Mouse (Mus musculus) testis, adult 2 months (tissue): ENCODE measurements at regions not wholly inside any gene's neighbourhood (a gene's known extent, or its start where the extent isn't known, plus 50 kb on each side); places are given as distances from the start of the nearest gene placed in this dataset.

ENCODE experiments used
- H3K27ac ChIP-seq: fragments of 200-500 bp; 2 replicates; pipeline ENCODE4 v1.5.1; 2012; ENCODE audit warnings: low read depth, low read length; ENCODE audit not compliant: control insufficient read depth, insufficient read depth
- H3K27me3 ChIP-seq: fragments of 200-500 bp; 2 replicates; pipeline ENCODE4 v1.6.1; 2012; ENCODE audit warnings: mild to moderate bottlenecking, low read length, moderate library complexity; ENCODE audit not compliant: control insufficient read depth, insufficient read depth
- H3K36me3 ChIP-seq: fragments of 200-500 bp; 2 replicates; pipeline ENCODE4 v1.6.1; 2012; ENCODE audit warnings: mild to moderate bottlenecking, low read length; ENCODE audit not compliant: control insufficient read depth, insufficient read depth
- H3K4me1 ChIP-seq: fragments of 200-500 bp; 2 replicates; pipeline ENCODE4 v1.6.1; 2012; ENCODE audit warnings: low read length; ENCODE audit not compliant: control insufficient read depth, insufficient read depth
- H3K4me3 ChIP-seq: fragments of 200-500 bp; 2 replicates; pipeline ENCODE4 v1.5.1; 2012; ENCODE audit warnings: low read depth, mild to moderate bottlenecking, low read length, moderate library complexity, mixed read lengths; ENCODE audit not compliant: control insufficient read depth
- CTCF ChIP-seq: fragments of 200-500 bp; IDR thresholded peaks from 2 replicates; pipeline ENCODE4 v1.5.1; 2012; ENCODE audit warnings: low read depth, mild to moderate bottlenecking, inconsistent platforms, low read length, moderate library complexity; ENCODE audit not compliant: control insufficient read depth, insufficient read depth, insufficient replicate concordance
- POLR2A ChIP-seq: fragments of 200-500 bp; IDR thresholded peaks from 2 replicates; pipeline ENCODE4 v1.6.1; 2012; ENCODE audit warnings: low read depth, mild to moderate bottlenecking, inconsistent platforms, low read length, moderate library complexity; ENCODE audit not compliant: control insufficient read depth

DNA sequence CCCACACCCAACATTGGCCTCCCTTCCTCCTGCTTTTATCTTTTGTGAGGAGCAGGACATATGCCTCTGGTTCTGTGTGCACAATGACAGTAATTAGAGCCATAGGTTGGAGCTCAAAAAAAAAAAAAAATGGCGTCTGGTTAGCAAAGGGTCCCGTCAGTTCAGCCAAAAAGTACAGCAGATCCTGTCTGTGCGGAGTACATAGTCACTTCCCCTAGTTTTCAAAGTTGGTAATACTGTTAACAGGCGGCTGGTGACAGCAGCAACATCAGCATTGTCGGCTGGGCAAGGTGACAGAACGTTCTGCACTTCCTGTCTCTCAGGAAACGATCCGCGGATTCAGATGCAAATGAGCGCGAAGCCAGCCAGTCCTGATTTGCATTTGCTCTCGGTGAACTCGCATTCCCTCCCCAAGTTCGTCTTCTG is 642.4 kb upstream of the Gm19410 start:
- H3K27me3 ChIP-seq = no peaks in the 10 kb centered on the region
- H3K4me1 ChIP-seq = no peaks in the 10 kb centered on the region
- no peaks in the 10 kb centered on the region for H3K36me3 ChIP-seq
- TF ChIP-seq CTCF = no peak
- no peak for TF ChIP-seq POLR2A
- H3K27ac ChIP-seq = no peak overlapping the region
- H3K4me3 ChIP-seq = peak overlapping the region; percentile 51

DNA sequence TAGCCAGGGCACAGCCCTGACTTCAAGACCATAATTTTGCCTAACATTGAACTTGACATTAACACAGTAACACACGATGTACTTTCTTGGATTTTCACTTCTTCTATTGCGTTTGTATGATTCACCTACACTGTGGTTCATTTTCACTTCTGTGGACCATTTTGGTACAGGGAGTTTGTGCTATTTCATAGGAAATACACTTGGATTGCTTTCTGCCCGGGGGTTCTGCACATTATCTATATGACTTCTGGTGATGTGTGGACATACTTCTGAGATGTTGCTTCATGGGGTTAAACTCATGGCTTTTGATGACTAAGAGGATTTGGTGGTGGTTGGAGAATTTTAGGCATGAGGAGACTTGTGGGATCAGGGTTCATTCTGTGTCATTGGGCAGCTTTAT is 640.4 kb upstream of the Gm19410 start:
- no peaks in the 10 kb centered on the region for H3K27me3 ChIP-seq

GRCm38 (mm10) chr8:35132281-35132680 is 633.3 kb upstream of the Gm19410 start:
- H3K4me3 ChIP-seq = no peak overlapping the region
- H3K27me3 ChIP-seq = no peaks in the 10 kb centered on the region
- H3K27ac ChIP-seq = no peak overlapping the region
- H3K4me1 ChIP-seq = no peaks in the 10 kb centered on the region
- no peaks in the 10 kb centered on the region for H3K36me3 ChIP-seq
- TF ChIP-seq CTCF (no peak), POLR2A (no peak)

More for the DNA sequence above, 640.4 kb upstream of the Gm19410 start:
- no peak overlapping the region for H3K27ac ChIP-seq
- TF ChIP-seq CTCF = no peak
- TF ChIP-seq POLR2A = no peak
- no peak overlapping the region for H3K4me3 ChIP-seq
- H3K36me3 ChIP-seq = no peaks in the 10 kb centered on the region
- no peaks in the 10 kb centered on the region for H3K4me1 ChIP-seq

DNA sequence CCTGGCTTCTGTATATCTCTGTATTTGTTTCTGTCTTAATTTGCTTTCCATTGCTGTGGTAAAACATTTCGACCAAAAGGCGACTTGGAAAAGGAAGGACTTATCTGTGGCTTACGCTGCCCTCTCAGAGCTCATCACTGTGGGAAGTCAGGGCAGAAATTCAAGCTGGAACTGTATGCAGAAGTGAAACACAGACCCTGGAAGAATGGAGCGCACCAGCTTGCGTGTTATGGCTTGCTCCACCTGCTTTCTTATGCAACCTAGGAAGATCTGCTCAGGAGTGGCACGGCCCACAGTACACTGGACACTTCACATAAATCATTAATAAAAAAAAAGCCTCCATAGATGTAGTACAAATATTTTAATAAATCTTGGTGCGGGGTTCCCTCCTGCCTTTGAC is 630.0 kb upstream of the Gm19410 start:
- Histone ChIP-seq H3K27ac (no peak overlapping the region), H3K4me1 (no peaks in the 10 kb centered on the region), H3K36me3 (no peaks in the 10 kb centered on the region), H3K27me3 (no peaks in the 10 kb centered on the region), H3K4me3 (no peak overlapping the region)
- TF ChIP-seq POLR2A = no peak
- no peak for TF ChIP-seq CTCF

DNA sequence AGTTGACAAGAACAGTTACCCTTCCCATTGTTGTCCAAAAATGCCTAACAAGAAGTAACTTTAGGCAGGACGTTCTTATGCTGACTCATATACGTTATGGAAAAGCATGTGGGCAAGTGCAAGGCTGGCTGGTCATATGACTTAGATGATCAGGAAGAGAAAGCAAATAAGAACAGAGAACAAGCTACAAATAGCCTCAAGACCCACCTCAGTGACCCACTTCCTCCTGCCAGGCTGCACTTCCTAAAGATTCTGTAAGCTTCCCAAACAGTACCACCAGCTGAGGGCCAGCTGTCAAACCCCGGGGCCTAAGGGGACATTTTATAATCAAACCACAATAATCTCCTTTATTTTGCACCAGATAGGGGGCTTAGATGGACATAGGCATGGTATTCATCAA is 628.9 kb upstream of the Gm19410 start:
- Histone ChIP-seq H3K4me3 (no peak overlapping the region), H3K27me3 (no peaks in the 10 kb centered on the region), H3K36me3 (no peaks in the 10 kb centered on the region), H3K27ac (no peak overlapping the region), H3K4me1 (no peaks in the 10 kb centered on the region)
- TF ChIP-seq POLR2A = no peak
- TF ChIP-seq CTCF = no peak

DNA sequence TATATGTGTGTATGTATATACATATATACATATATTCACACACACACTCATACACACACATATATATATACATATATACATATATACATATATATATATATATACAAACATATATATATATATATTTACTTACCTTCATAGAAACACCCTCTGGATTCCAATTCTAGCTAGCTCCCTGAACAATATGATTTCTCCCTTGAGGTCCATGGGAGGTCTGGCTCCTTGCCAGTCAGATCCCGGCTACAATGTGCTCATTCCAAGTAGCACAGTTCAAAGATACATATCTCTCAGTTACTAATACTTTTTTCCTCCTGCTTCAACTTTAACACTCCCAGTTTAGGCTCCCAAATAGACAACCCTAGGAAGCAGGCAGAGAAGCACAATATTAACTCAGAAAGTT is 624.8 kb upstream of the Gm19410 start:
- Histone ChIP-seq H3K36me3 (no peaks in the 10 kb centered on the region), H3K27ac (no peak overlapping the region), H3K4me1 (no peaks in the 10 kb centered on the region)

GRCm38 (mm10) chr8:35143018-35143656 is 622.5 kb upstream of the Gm19410 start:
- TF ChIP-seq CTCF (no peak), POLR2A (no peak)
- Histone ChIP-seq H3K27ac (no peak overlapping the region), H3K4me3 (no peak overlapping the region)

More for the DNA sequence above, 624.8 kb upstream of the Gm19410 start:
- TF ChIP-seq CTCF = no peak
- no peak for TF ChIP-seq POLR2A
- Histone ChIP-seq H3K4me3 (no peak overlapping the region), H3K27me3 (no peaks in the 10 kb centered on the region)

GRCm38 (mm10) chr8:35143684-35144083 is 621.9 kb upstream of the Gm19410 start:
- Histone ChIP-seq H3K27me3 (no peaks in the 10 kb centered on the region), H3K4me3 (no peak overlapping the region), H3K27ac (no peak overlapping the region), H3K36me3 (no peaks in the 10 kb centered on the region), H3K4me1 (no peaks in the 10 kb centered on the region)
- TF ChIP-seq POLR2A (no peak), CTCF (no peak)

More at GRCm38 (mm10) chr8:35143018-35143656, 622.5 kb upstream of the Gm19410 start:
- Histone ChIP-seq H3K27me3 (no peaks in the 10 kb centered on the region), H3K4me1 (no peaks in the 10 kb centered on the region), H3K36me3 (no peaks in the 10 kb centered on the region)
